Mouse (Mus musculus) cerebellum, adult 2 months (tissue): Measurements from ENCODE around the gene Tle6. TPM values are rescaled to one million over a fixed set of nuclear protein-coding genes. Genes with fewer than 3 reads are reported as not detected.
"Not testable (repeated sequence)": the region's sequence is repeated elsewhere in the genome, so short reads cannot be mapped to it uniquely, and the experiment has no call there.

Experiments
- DNase-seq, 2 experiments: peaks; one replicate each; pipeline ENCODE4 v3.0.0; 2021
- H3K27ac ChIP-seq: fragments of 200-500 bp; 2 replicates; pipeline ENCODE4 v1.5.1; 2012; ENCODE audit warnings: low read length, control low read depth, inconsistent platforms; ENCODE audit not compliant: insufficient read depth
- H3K27me3 ChIP-seq: fragments of 200-500 bp; 2 replicates; pipeline ENCODE4 v1.6.1; 2012; ENCODE audit warnings: inconsistent platforms, mild to moderate bottlenecking, low read length, moderate library complexity; ENCODE audit not compliant: control insufficient read depth, insufficient read depth
- H3K4me1 ChIP-seq: fragments of 200-500 bp; 2 replicates; pipeline ENCODE4 v1.6.1; 2011; ENCODE audit warnings: low read length; ENCODE audit not compliant: control insufficient read depth, insufficient read depth
- H3K4me3 ChIP-seq: fragments of 200-500 bp; replicated peaks from 2 replicates; pipeline ENCODE3; 2011; ENCODE audit warnings: mild to moderate bottlenecking, low read depth, low read length, control low read depth; ENCODE audit not compliant: insufficient read depth
- CTCF ChIP-seq: fragments of 200-500 bp; IDR thresholded peaks from 2 replicates; pipeline ENCODE4 v1.5.1; 2011; ENCODE audit warnings: low read depth, mild to moderate bottlenecking, control low read depth, low read length, moderate library complexity, borderline replicate concordance; ENCODE audit not compliant: insufficient read depth
- POLR2A ChIP-seq: fragments of 200-500 bp; IDR thresholded peaks from 2 replicates; pipeline ENCODE4 v1.6.1; 2011; ENCODE audit warnings: low read length, control low read depth, borderline replicate concordance; ENCODE audit not compliant: insufficient read depth
- WGBS: fragments of 180-500 bp; shearing (Covaris S2); methylation state at CpG from one replicate; pipeline ENCODE4 v1.1.7; 2018; 5-methylcytosine and 5-hydroxymethylcytosine counted together
- polyA plus RNA-seq: library from polyadenylated mRNA; depleted of rRNA; stranded (reverse); fragments of >200 nt; gene quantifications from 2 replicates; pipeline ENCODE4 v1.2.3, GENCODE M21; 2012; rRNA removed

Gene Tle6
- 8.7 and 9.6 TPM in 2 replicates for polyA plus RNA-seq

- TF ChIP-seq POLR2A (0 out of 2 replicates have a peak, but pooled peaks have one; percentile 10), CTCF (no peak)
- H3K27me3 ChIP-seq: no peaks in the 10 kb centered on the region
- H3K4me1 ChIP-seq: peaks cover 31% of the 10 kb centered on the region
- no peak within 1 kb of the TSS for H3K27ac ChIP-seq
- peak; percentile 93 to 94 for DNase-seq
- peak within 1 kb of the TSS; percentile 51 for H3K4me3 ChIP-seq
- under 1% methylated on average over 28 of the region's 28 CpGs for WGBS
Observed at GRCm38 (mm10) chr10:81600738-81601203, at the start of gene Tle6. Tle6 (minus strand) TSS chr10:81601073.

GRCm38 (mm10) chr10:81648803-81649775 is 48.2 kb upstream of the Tle6 start, which contains the start of gene Gm10778:
Gm10778 (plus strand) TSS chr10:81649059.
- peak; percentile 91 to 92 for DNase-seq
- WGBS: 2% methylated on average over 31 of the region's 52 CpGs
- peak; percentile 60; the same call in 1 of the 2 replicates for TF ChIP-seq POLR2A
- Histone ChIP-seq H3K4me3 (peak within 1 kb of the TSS; percentile 72), H3K27ac (peak within 1 kb of the TSS; percentile 78)
- H3K4me1 ChIP-seq, H3K27me3 ChIP-seq: not testable (repeated sequence)

- peak in 1 of 2 experiments; percentile 18 for DNase-seq
- no peak for TF ChIP-seq POLR2A
- no peak for TF ChIP-seq CTCF
- H3K27ac ChIP-seq: no peak overlapping the region
- no peak overlapping the region for H3K4me3 ChIP-seq
- no peaks in the 10 kb centered on the region for H3K27me3 ChIP-seq
- 56% methylated on average over 7 of the region's 7 CpGs for WGBS
- peaks cover 19% of the 10 kb centered on the region for H3K4me1 ChIP-seq
Observed at GRCm38 (mm10) chr10:81646015-81646555, 45.2 kb upstream of the Tle6 start.

GRCm38 (mm10) chr10:81645391-81645790 is 44.5 kb upstream of the Tle6 start:
- Histone ChIP-seq H3K27me3 (no peaks in the 10 kb centered on the region), H3K4me1 (peaks cover 22% of the 10 kb centered on the region), H3K27ac (no peak overlapping the region), H3K4me3 (no peak overlapping the region)
- DNase-seq: peak in 1 of 2 experiments; percentile 5
- TF ChIP-seq CTCF (no peak), POLR2A (no peak)
- 91% methylated on average over 4 of the region's 4 CpGs for WGBS

GRCm38 (mm10) chr10:81644716-81645115 is 43.8 kb upstream of the Tle6 start:
- TF ChIP-seq CTCF: no peak
- TF ChIP-seq POLR2A: no peak
- no peaks in the 10 kb centered on the region for H3K27me3 ChIP-seq
- DNase-seq: peak in 1 of 2 experiments; percentile 32
- WGBS: 89% methylated on average over 18 of the region's 18 CpGs
- H3K4me3 ChIP-seq: no peak overlapping the region
- H3K27ac ChIP-seq: no peak overlapping the region
- H3K4me1 ChIP-seq: peaks cover 22% of the 10 kb centered on the region

GRCm38 (mm10) chr10:81644162-81644561 is 43.3 kb upstream of the Tle6 start:
- Histone ChIP-seq H3K4me3 (peak overlapping the region; percentile 83), H3K27ac (peak overlapping the region; percentile 98), H3K4me1 (peaks cover 22% of the 10 kb centered on the region), H3K27me3 (no peaks in the 10 kb centered on the region)
- no peak for TF ChIP-seq POLR2A
- TF ChIP-seq CTCF: no peak
- 48% methylated on average over 2 of the region's 2 CpGs for WGBS
- no peak for DNase-seq

- peaks cover 22% of the 10 kb centered on the region for H3K4me1 ChIP-seq
- H3K27me3 ChIP-seq: no peaks in the 10 kb centered on the region
- TF ChIP-seq POLR2A: no peak; the same call in none of the 2 replicates
- peak; percentile 43; the same call in 1 of the 2 replicates for TF ChIP-seq CTCF
- peak overlapping the region; percentile 83 for H3K4me3 ChIP-seq
- DNase-seq: peak; percentile 98 to 99
- under 1% methylated on average over 74 of the region's 75 CpGs for WGBS
- H3K27ac ChIP-seq: peak overlapping the region; percentile 98
Observed at GRCm38 (mm10) chr10:81643449-81644055, 42.7 kb upstream of the Tle6 start.
